Mouse (Mus musculus) intestine, postnatal 0 days (tissue): Measurements from ENCODE around the gene Lias. TPM values are rescaled to one million over a fixed set of nuclear protein-coding genes. Genes with fewer than 3 reads are reported as not detected.

Experiments
- ATAC-seq: fragments of 200-750 bp; cut with Nextera tagmentation; 2 replicates; pipeline ENCODE4 v1.8.0; 2017; ENCODE audit warnings: mild to moderate bottlenecking, moderate TSS enrichment, moderate library complexity
- H3K27ac ChIP-seq: fragments of 300-500 bp; sonication (generic); 2 replicates; pipeline ENCODE4 v1.5.1; 2014; ENCODE audit warnings: mild to moderate bottlenecking, low read depth, low read length, moderate library complexity
- H3K27me3 ChIP-seq: fragments of 300-500 bp; sonication (generic); replicated peaks from 2 replicates; pipeline ENCODE4 v1.6.1; 2014; ENCODE audit warnings: low read length, mixed read lengths; ENCODE audit not compliant: control insufficient read depth, insufficient read depth
- H3K36me3 ChIP-seq: fragments of 300-500 bp; sonication (generic); 2 replicates; pipeline ENCODE4 v1.6.1; 2014; ENCODE audit warnings: mild to moderate bottlenecking, moderate library complexity; ENCODE audit not compliant: control insufficient read depth, insufficient read depth
- H3K4me1 ChIP-seq: fragments of 300-500 bp; sonication (generic); replicated peaks from 2 replicates; pipeline ENCODE4 v1.6.1; 2014; ENCODE audit warnings: antibody characterized with exemption, low read length, mixed read lengths; ENCODE audit not compliant: control insufficient read depth, insufficient read depth
- H3K4me2 ChIP-seq: fragments of 300-500 bp; sonication (generic); replicated peaks from 2 replicates; pipeline ENCODE4 v1.6.1; 2014; ENCODE audit warnings: low read depth, mild to moderate bottlenecking, moderate library complexity
- H3K4me3 ChIP-seq: fragments of 300-500 bp; sonication (generic); 2 replicates; pipeline ENCODE4 v1.5.1; 2014; ENCODE audit warnings: low read depth, low read length
- H3K9ac ChIP-seq: fragments of 300-500 bp; sonication (generic); 2 replicates; pipeline ENCODE4 v1.6.1; 2014; ENCODE audit warnings: mild to moderate bottlenecking, low read depth, low read length
- H3K9me3 ChIP-seq: fragments of 300-500 bp; sonication (generic); 2 replicates; pipeline ENCODE4 v1.6.1; 2016; ENCODE audit warnings: mixed run types; ENCODE audit not compliant: control insufficient read depth
- CTCF ChIP-seq: sonication (generic); IDR thresholded peaks from 2 replicates; pipeline ENCODE4 v1.5.1; 2016; ENCODE audit warnings: low read depth, mild to moderate bottlenecking, control low read depth, antibody characterized with exemption, moderate library complexity
- WGBS: fragments of 180-500 bp; shearing (Covaris S2); extraction: QIAGEN DNeasy Blood & Tissue Kit; methylation state at CpG from one replicate; pipeline ENCODE4 v1.1.7; 2014; 5-methylcytosine and 5-hydroxymethylcytosine counted together
- polyA plus RNA-seq: library from polyadenylated mRNA; unstranded; fragments of >200 nt; fragmentation: Nextera tagmentation; extraction: Ambion mirVana; gene quantifications from 2 replicates; pipeline ENCODE4 v1.2.1, GENCODE M21; 2015

Gene Lias
- polyA plus RNA-seq, 1 experiment from 2014 or later, result 40.6 TPM

DNA sequence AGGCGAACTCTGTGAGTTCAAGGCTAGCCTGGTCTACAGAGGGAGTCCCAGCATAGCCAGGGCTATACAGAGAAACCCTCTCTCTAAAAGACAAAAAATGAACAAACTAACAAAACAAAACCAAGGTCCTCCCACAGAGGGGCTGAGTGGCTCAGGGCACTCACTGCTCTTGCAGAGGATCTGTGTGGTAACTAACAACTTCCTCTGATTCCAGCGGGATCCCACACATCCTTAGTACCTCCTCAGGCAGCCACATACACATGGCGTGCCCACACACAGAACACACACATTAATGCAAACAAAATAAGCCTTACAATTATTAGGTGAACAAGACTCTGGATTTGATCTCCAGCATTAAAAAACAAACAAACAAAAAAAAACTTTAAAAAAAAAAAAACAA is 33.5 kb upstream of the Lias start:
- Histone ChIP-seq H3K4me1 (no peaks in the 10 kb centered on the region), H3K27ac (peak overlapping the region; percentile 47), H3K4me2 (no peak overlapping the region), H3K27me3 (no peaks in the 10 kb centered on the region), H3K9me3 (no peaks in the 10 kb centered on the region), H3K4me3 (no peak overlapping the region), H3K36me3 (no peaks in the 10 kb centered on the region), H3K9ac (no peak overlapping the region)
- TF ChIP-seq CTCF, result no peak
- no peak for ATAC-seq
- 86% methylated on average over 3 of the region's 3 CpGs for WGBS

DNA sequence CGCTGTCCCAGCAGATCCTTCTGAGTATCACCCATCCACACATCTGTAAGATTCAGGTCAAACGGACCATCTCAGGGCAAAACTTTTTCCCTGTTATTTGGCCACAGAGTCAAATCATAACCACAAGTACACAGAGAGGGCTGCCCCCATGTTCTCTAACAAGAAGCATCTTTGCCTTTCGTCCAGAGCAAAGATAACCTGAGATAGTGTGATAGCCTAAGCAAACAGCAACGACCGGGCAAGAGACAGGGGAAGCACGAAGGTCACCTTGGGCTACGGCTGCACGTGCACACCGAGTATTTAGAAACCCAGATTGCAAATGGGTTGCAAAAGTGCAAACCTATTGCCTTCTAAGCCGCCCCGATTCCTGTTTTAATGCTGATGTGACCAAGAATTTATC is 23.5 kb upstream of the Lias start:
- no peak for TF ChIP-seq CTCF
- Histone ChIP-seq H3K27ac (no peak overlapping the region), H3K9ac (no peak overlapping the region), H3K4me3 (no peak overlapping the region), H3K9me3 (no peaks in the 10 kb centered on the region), H3K27me3 (no peaks in the 10 kb centered on the region), H3K36me3 (no peaks in the 10 kb centered on the region), H3K4me1 (no peaks in the 10 kb centered on the region), H3K4me2 (no peak overlapping the region)
- 41% methylated on average over 11 of the region's 11 CpGs for WGBS
- ATAC-seq, result no peak

DNA sequence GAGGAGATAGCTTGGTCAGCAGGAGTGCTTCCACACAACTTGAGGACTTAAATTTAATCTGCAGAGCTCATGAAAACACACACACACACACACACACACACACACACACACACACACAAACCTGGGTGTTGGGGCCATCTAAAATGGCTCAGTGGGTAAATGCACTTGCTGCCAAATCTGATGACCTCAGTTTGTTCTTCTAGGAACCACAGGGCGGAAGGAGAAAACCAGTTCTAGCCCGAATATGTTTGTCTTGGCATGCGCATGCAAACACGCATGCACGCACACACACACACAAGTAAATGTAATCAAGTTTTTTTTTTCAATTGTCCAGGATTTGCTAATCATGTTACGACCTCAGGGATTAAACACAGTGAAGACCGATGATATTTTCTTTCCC is 19.7 kb upstream of the Lias start:
- no peak overlapping the region for H3K4me3 ChIP-seq
- no peaks in the 10 kb centered on the region for H3K27me3 ChIP-seq
- no peaks in the 10 kb centered on the region for H3K4me1 ChIP-seq
- no peaks in the 10 kb centered on the region for H3K36me3 ChIP-seq
- no peak for TF ChIP-seq CTCF
- WGBS, result 93% methylated on average over 7 of the region's 7 CpGs
- H3K9me3 ChIP-seq, result no peaks in the 10 kb centered on the region
- no peak overlapping the region for H3K9ac ChIP-seq
- no peak overlapping the region for H3K27ac ChIP-seq
- no peak overlapping the region for H3K4me2 ChIP-seq
- ATAC-seq, result no peak

DNA sequence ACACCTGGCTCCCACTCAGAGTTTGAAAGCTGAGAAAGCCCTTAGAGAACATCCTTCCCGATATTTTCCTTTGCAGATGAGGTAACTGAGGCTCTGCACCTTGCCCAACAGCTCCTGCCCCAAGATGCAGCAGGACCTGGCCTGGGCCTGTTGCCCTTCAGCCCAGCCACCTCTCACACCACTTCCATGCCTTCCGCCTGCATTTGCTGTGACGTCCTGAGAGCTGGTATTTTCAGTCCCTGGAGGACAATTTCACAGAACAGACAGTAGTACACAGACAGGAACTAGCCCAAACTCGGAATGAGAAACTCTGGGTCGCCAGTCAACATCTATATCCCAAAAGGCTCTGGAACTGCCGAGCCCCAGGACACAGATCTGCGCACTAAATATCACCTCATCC is 16.6 kb upstream of the Lias start:
- WGBS, result 84% methylated on average over 7 of the region's 7 CpGs
- TF ChIP-seq CTCF, result no peak
- no peaks in the 10 kb centered on the region for H3K27me3 ChIP-seq

DNA sequence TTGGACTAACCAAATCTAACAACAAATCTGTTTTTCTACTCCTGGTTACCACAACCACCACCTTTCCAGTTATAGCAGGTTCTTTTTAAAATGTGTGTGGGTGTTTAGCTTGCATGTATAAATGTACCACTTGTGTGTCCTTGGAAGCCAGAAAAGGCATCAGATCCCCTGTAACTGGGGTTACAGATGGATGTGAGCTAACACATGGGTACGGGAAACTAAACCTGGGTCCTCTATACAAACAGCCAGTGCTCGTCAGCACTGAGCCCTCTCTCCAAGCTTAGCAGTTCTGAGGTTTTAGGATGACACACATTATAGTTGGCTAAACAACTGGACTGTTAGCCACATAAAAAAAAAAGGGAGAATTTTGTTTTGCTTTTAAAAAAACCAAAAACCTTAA is 5.6 kb upstream of the Lias start:
- Histone ChIP-seq H3K4me2 (no peak overlapping the region), H3K27me3 (no peaks in the 10 kb centered on the region), H3K4me3 (no peak overlapping the region), H3K4me1 (no peaks in the 10 kb centered on the region; the same call in 1 of the 2 replicates), H3K36me3 (peaks cover 24% of the 10 kb centered on the region), H3K9me3 (no peaks in the 10 kb centered on the region), H3K27ac (no peak overlapping the region), H3K9ac (no peak overlapping the region)
- TF ChIP-seq CTCF, result no peak
- no peak for ATAC-seq
- 67% methylated on average over 2 of the region's 2 CpGs for WGBS

More for the DNA sequence above, 16.6 kb upstream of the Lias start:
- no peaks in the 10 kb centered on the region for H3K4me1 ChIP-seq
- H3K4me2 ChIP-seq, result no peak overlapping the region
- H3K9me3 ChIP-seq, result no peaks in the 10 kb centered on the region
- no peak overlapping the region for H3K4me3 ChIP-seq
- no peak overlapping the region for H3K27ac ChIP-seq
- H3K36me3 ChIP-seq, result no peaks in the 10 kb centered on the region
- no peak overlapping the region for H3K9ac ChIP-seq
- ATAC-seq, result no peak

DNA sequence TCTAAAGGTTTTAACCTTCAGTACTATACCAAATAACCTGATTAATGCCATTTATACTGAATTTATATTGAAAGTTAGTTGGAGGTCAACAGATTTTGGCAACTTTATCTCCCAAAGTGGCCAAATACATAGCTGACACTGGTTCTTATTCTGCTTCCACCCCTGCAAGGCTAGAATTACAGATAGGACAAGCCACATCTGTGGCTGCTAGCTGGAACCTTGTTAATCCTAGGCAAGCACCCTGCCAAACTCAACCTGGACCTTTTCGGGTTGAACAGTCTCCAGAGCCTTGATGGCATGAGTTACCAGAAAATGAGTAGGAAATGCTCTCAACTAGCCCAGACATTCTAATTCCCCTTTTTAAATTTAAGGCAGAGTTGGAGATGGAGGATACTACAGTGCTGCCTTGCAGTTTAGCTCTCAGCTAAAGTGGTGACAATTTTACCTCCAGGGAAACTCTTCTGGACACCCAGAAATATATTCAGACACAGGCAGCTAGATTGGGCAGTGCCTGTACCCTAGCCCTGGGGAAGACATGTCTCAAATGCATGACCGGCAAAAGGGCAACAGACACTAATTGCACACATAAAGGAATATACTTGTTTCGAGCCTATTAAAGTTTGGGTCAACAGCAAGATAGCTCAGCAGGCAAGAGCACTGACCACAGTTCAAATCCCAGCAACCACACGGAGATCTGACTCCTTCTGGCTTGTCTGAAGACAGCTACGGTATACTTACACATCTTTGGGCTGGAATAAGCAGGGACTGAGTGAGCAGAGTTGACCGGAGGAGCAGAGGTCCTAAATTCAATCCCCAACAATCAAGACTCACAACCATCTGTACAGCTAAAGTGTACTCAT is 4.1 kb upstream of the Lias start:
- Histone ChIP-seq H3K4me1 (no peaks in the 10 kb centered on the region; the same call in 1 of the 2 replicates), H3K36me3 (peaks cover 24% of the 10 kb centered on the region), H3K9ac (no peak overlapping the region), H3K4me2 (no peak overlapping the region), H3K27me3 (no peaks in the 10 kb centered on the region), H3K27ac (no peak overlapping the region), H3K4me3 (no peak overlapping the region), H3K9me3 (no peaks in the 10 kb centered on the region)
- no peak for TF ChIP-seq CTCF
- whole genome bisulfite sequencing, result 85% methylated on average over 6 of the region's 6 CpGs
- no peak for ATAC-seq
